Mouse (Mus musculus) olfactory bulb, adult 2 months (tissue): ENCODE data around the gene Mfn1.

Experiments used
- CTCF ChIP-seq: fragments of 200-500 bp; IDR thresholded peaks from 2 replicates; pipeline ENCODE4 v1.5.1; 2012; ENCODE audit warnings: low read depth, mild to moderate bottlenecking, low read length, moderate library complexity; ENCODE audit not compliant: insufficient read depth
- POLR2A ChIP-seq: fragments of 200-500 bp; IDR thresholded peaks from 2 replicates; pipeline ENCODE4 v1.6.1; 2012; ENCODE audit warnings: mild to moderate bottlenecking, low read depth, low read length, moderate library complexity; ENCODE audit not compliant: insufficient read depth

- no peak for TF ChIP-seq CTCF
- TF ChIP-seq POLR2A = no peak
These were observed 86.1 kb downstream of the Mfn1 start for GRCm38 (mm10) chr3:32615376-32615775.
